Mouse (Mus musculus): ENCODE measurements around the gene Fndc9. TPM values are rescaled to one million over a fixed set of nuclear protein-coding genes. Genes with fewer than 3 reads are reported as not detected.

Gene Fndc9
- polyA plus RNA-seq, 1 experiment from 2014 or later, result 0.65 TPM

GRCm38 (mm10) chr11:46209884-46210283 is 25.4 kb upstream of the Fndc9 start:
- Histone ChIP-seq H3K9ac (ENCODE audit: low read length) (no peak overlapping the region), H3K9me3 (ENCODE audit: control insufficient read depth, low read length) (no peaks in the 10 kb centered on the region), H3K4me1 (replicated peaks; ENCODE audit: control insufficient read depth, insufficient read depth, low read length) (no peaks in the 10 kb centered on the region), H3K36me3 (ENCODE audit: control insufficient read depth, insufficient read depth, low read length) (no peaks in the 10 kb centered on the region; the same call in 1 of the 2 replicates), H3K4me2 (ENCODE audit: low read depth, low read length, severe bottlenecking) (no peak overlapping the region), H3K4me3 (ENCODE audit: low read depth, low read length) (no peak overlapping the region), H3K27me3 (ENCODE audit: control insufficient read depth, insufficient read depth, low read length) (no peaks in the 10 kb centered on the region), H3K27ac (ENCODE audit: low read depth, low read length) (no peak overlapping the region)
- ATAC-seq (replicated peaks; ENCODE audit: low FRiP score), result no peak
- no peak for DNase-seq (ENCODE audit: low spot score)
- 28% methylated on average over 2 of the region's 2 CpGs for WGBS

- Histone ChIP-seq H3K4me2 (ENCODE audit: low read depth, low read length, severe bottlenecking) (no peak overlapping the region), H3K4me3 (ENCODE audit: low read depth, low read length) (no peak overlapping the region), H3K4me1 (replicated peaks; ENCODE audit: control insufficient read depth, insufficient read depth, low read length) (no peaks in the 10 kb centered on the region), H3K9ac (ENCODE audit: low read length) (no peak overlapping the region), H3K27ac (ENCODE audit: low read depth, low read length) (no peak overlapping the region), H3K36me3 (ENCODE audit: control insufficient read depth, insufficient read depth, low read length) (no peaks in the 10 kb centered on the region; the same call in 1 of the 2 replicates), H3K27me3 (ENCODE audit: control insufficient read depth, insufficient read depth, low read length) (no peaks in the 10 kb centered on the region), H3K9me3 (ENCODE audit: control insufficient read depth, low read length) (no peaks in the 10 kb centered on the region)
- DNase-seq (ENCODE audit: low spot score), result no peak
- 42% methylated on average over 3 of the region's 3 CpGs for WGBS
- no peak for ATAC-seq (replicated peaks; ENCODE audit: low FRiP score)
Observed at GRCm38 (mm10) chr11:46211858-46212257, 23.5 kb upstream of the Fndc9 start.

GRCm38 (mm10) chr11:46213844-46214243 is 21.5 kb upstream of the Fndc9 start:
- no peak overlapping the region for H3K9ac ChIP-seq (ENCODE audit: low read length)

GRCm38 (mm10) chr11:46214368-46215230 is 20.7 kb upstream of the Fndc9 start:
- no peak for DNase-seq (ENCODE audit: low spot score)
- Histone ChIP-seq H3K9ac (ENCODE audit: low read length) (no peak overlapping the region), H3K4me2 (ENCODE audit: low read depth, low read length, severe bottlenecking) (no peak overlapping the region), H3K27ac (ENCODE audit: low read depth, low read length) (0 out of 2 replicates have a peak overlapping the region, but pooled peaks have one; percentile 25), H3K9me3 (ENCODE audit: control insufficient read depth, low read length) (no peaks in the 10 kb centered on the region), H3K27me3 (ENCODE audit: control insufficient read depth, insufficient read depth, low read length) (no peaks in the 10 kb centered on the region), H3K36me3 (ENCODE audit: control insufficient read depth, insufficient read depth, low read length) (no peaks in the 10 kb centered on the region), H3K4me3 (ENCODE audit: low read depth, low read length) (no peak overlapping the region), H3K4me1 (replicated peaks; ENCODE audit: control insufficient read depth, insufficient read depth, low read length) (no peaks in the 10 kb centered on the region)
- 71% methylated on average over 14 of the region's 14 CpGs for WGBS
- ATAC-seq (replicated peaks; ENCODE audit: low FRiP score), result no peak

More at GRCm38 (mm10) chr11:46213844-46214243, 21.5 kb upstream of the Fndc9 start:
- WGBS, result 76% methylated on average over 5 of the region's 5 CpGs
- no peaks in the 10 kb centered on the region for H3K4me1 ChIP-seq (replicated peaks; ENCODE audit: control insufficient read depth, insufficient read depth, low read length)
- no peaks in the 10 kb centered on the region for H3K36me3 ChIP-seq (ENCODE audit: control insufficient read depth, insufficient read depth, low read length)
- H3K4me3 ChIP-seq (ENCODE audit: low read depth, low read length), result no peak overlapping the region
- no peaks in the 10 kb centered on the region for H3K27me3 ChIP-seq (ENCODE audit: control insufficient read depth, insufficient read depth, low read length)
- H3K4me2 ChIP-seq (ENCODE audit: low read depth, low read length, severe bottlenecking), result no peak overlapping the region
- ATAC-seq (replicated peaks; ENCODE audit: low FRiP score) (no peak), DNase-seq (ENCODE audit: low spot score) (no peak)
- no peaks in the 10 kb centered on the region for H3K9me3 ChIP-seq (ENCODE audit: control insufficient read depth, low read length)
- 0 out of 2 replicates have a peak overlapping the region, but pooled peaks have one; percentile 25 for H3K27ac ChIP-seq (ENCODE audit: low read depth, low read length)

- no peak overlapping the region for H3K4me3 ChIP-seq (ENCODE audit: low read depth, low read length)
- peak; percentile 80 for ATAC-seq (replicated peaks; ENCODE audit: low FRiP score)
- no peaks in the 10 kb centered on the region for H3K27me3 ChIP-seq (ENCODE audit: control insufficient read depth, insufficient read depth, low read length)
- peak; percentile 75 for DNase-seq (ENCODE audit: low spot score)
- no peaks in the 10 kb centered on the region for H3K36me3 ChIP-seq (ENCODE audit: control insufficient read depth, insufficient read depth, low read length)
- no peak overlapping the region for H3K4me2 ChIP-seq (ENCODE audit: low read depth, low read length, severe bottlenecking)
- 33% methylated on average over 3 of the region's 3 CpGs for WGBS
- H3K27ac ChIP-seq (ENCODE audit: low read depth, low read length), result no peak overlapping the region
- H3K4me1 ChIP-seq (replicated peaks; ENCODE audit: control insufficient read depth, insufficient read depth, low read length), result no peaks in the 10 kb centered on the region
- no peaks in the 10 kb centered on the region for H3K9me3 ChIP-seq (ENCODE audit: control insufficient read depth, low read length)
- no peak overlapping the region for H3K9ac ChIP-seq (ENCODE audit: low read length)
Observed at GRCm38 (mm10) chr11:46215354-46215753, 20.0 kb upstream of the Fndc9 start.

- no peak overlapping the region for H3K9ac ChIP-seq (ENCODE audit: low read length)
- H3K4me3 ChIP-seq (ENCODE audit: low read depth, low read length), result no peak overlapping the region
- WGBS, result 73% methylated on average over 7 of the region's 7 CpGs
- no peak overlapping the region for H3K27ac ChIP-seq (ENCODE audit: low read depth, low read length)
- DNase-seq (ENCODE audit: low spot score), result peak; percentile 67
- no peak overlapping the region for H3K4me2 ChIP-seq (ENCODE audit: low read depth, low read length, severe bottlenecking)
- no peak for ATAC-seq (replicated peaks; ENCODE audit: low FRiP score)
- no peaks in the 10 kb centered on the region for H3K9me3 ChIP-seq (ENCODE audit: control insufficient read depth, low read length)
- H3K27me3 ChIP-seq (ENCODE audit: control insufficient read depth, insufficient read depth, low read length), result no peaks in the 10 kb centered on the region
- no peaks in the 10 kb centered on the region for H3K4me1 ChIP-seq (replicated peaks; ENCODE audit: control insufficient read depth, insufficient read depth, low read length)
- H3K36me3 ChIP-seq (ENCODE audit: control insufficient read depth, insufficient read depth, low read length), result no peaks in the 10 kb centered on the region
Observed at GRCm38 (mm10) chr11:46216669-46217068, 18.7 kb upstream of the Fndc9 start.

- Histone ChIP-seq H3K4me3 (ENCODE audit: low read depth, low read length) (no peak overlapping the region), H3K27me3 (ENCODE audit: control insufficient read depth, insufficient read depth, low read length) (no peaks in the 10 kb centered on the region), H3K9me3 (ENCODE audit: control insufficient read depth, low read length) (no peaks in the 10 kb centered on the region), H3K9ac (ENCODE audit: low read length) (no peak overlapping the region), H3K27ac (ENCODE audit: low read depth, low read length) (no peak overlapping the region), H3K4me1 (replicated peaks; ENCODE audit: control insufficient read depth, insufficient read depth, low read length) (no peaks in the 10 kb centered on the region), H3K36me3 (ENCODE audit: control insufficient read depth, insufficient read depth, low read length) (no peaks in the 10 kb centered on the region), H3K4me2 (ENCODE audit: low read depth, low read length, severe bottlenecking) (no peak overlapping the region)
- ATAC-seq (replicated peaks; ENCODE audit: low FRiP score), result no peak
- 89% methylated on average over 9 of the region's 9 CpGs for WGBS
- no peak for DNase-seq (ENCODE audit: low spot score)
Observed at GRCm38 (mm10) chr11:46217686-46218085, 17.6 kb upstream of the Fndc9 start.

GRCm38 (mm10) chr11:46218584-46218983 is 16.7 kb upstream of the Fndc9 start:
- 0 out of 2 replicates have a peak, but pooled peaks have one; percentile 18 for ATAC-seq (replicated peaks; ENCODE audit: low FRiP score)
- H3K4me2 ChIP-seq (ENCODE audit: low read depth, low read length, severe bottlenecking), result no peak overlapping the region
- WGBS, result 32% methylated on average over 5 of the region's 5 CpGs
- peak overlapping the region; percentile 31; the same call in 1 of the 2 replicates for H3K27ac ChIP-seq (ENCODE audit: low read depth, low read length)
- H3K9me3 ChIP-seq (ENCODE audit: control insufficient read depth, low read length), result no peaks in the 10 kb centered on the region
- no peaks in the 10 kb centered on the region for H3K27me3 ChIP-seq (ENCODE audit: control insufficient read depth, insufficient read depth, low read length)
- H3K36me3 ChIP-seq (ENCODE audit: control insufficient read depth, insufficient read depth, low read length), result no peaks in the 10 kb centered on the region; the same call in 1 of the 2 replicates
- no peak overlapping the region for H3K4me3 ChIP-seq (ENCODE audit: low read depth, low read length)
- DNase-seq (ENCODE audit: low spot score), result no peak
- H3K9ac ChIP-seq (ENCODE audit: low read length), result no peak overlapping the region
- H3K4me1 ChIP-seq (replicated peaks; ENCODE audit: control insufficient read depth, insufficient read depth, low read length), result no peaks in the 10 kb centered on the region

All from forebrain, embryonic 11.5 days (tissue).